Mouse (Mus musculus) layer of hippocampus, postnatal 10 days (tissue): Measurements from ENCODE around the gene Cd207. TPM values are rescaled to one million over a fixed set of nuclear protein-coding genes. Genes with fewer than 3 reads are reported as not detected.

Source experiments
- DNase-seq, 2 experiments: peaks; one replicate each; pipeline ENCODE4 v3.0.0; 2021; ENCODE audit warnings: low spot score in 2 of 2
- long read RNA-seq: library from polyadenylated mRNA; stranded (forward); transcript quantifications from one replicate; pipeline ENCODE4 v2.0.0, GENCODE M21; 2023
- total RNA-seq, 2 experiments: library from RNA; stranded (reverse); gene quantifications; 2 replicates each; pipeline ENCODE4 v1.2.3; 2021

Gene Cd207
- not detected for total RNA-seq
- long read RNA-seq, result 0 reads

DNA sequence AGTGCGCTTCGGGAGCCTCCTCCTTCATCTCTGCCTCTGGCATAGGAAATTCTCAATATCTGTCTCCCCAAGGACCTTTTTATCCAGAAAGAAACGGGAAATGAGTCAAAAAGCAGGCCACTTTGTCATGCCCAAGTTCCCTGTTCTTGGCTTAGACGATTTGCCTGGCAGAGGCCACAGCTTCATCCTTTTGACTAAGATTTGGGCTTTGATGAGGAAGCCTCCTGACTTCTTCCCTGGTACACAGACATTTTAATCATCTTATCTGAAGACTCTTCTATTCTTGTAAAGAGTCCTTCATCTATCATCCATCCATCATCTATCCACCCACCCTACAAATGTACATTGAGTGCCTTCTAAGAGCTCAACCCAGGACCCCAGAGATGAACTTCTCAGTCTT lies at the start of gene Cd207:
Gene Cd207 (minus strand): TSS at position 101 of the 400 bp plus-strand sequence.
- no peak for DNase-seq

DNA sequence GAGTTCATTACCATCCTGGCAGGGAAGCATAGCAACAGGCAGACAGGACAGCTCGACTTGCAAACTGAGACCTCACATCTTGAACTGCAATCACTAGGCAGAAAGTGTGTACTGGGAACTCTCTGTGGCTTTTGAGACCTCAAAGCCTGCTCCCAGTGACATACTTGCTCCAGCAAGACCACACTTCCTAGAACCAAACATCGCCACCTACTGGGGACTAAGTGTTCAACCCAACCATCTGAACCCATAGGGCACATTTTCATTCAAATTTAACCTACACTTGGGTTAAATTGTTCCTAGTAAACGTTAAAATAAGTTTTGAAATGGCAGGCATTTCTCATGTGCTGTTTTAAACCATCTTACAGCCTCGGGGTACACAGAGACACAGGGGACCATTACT lies 49.5 kb upstream of the Cd207 start:
- no peak for DNase-seq

DNA sequence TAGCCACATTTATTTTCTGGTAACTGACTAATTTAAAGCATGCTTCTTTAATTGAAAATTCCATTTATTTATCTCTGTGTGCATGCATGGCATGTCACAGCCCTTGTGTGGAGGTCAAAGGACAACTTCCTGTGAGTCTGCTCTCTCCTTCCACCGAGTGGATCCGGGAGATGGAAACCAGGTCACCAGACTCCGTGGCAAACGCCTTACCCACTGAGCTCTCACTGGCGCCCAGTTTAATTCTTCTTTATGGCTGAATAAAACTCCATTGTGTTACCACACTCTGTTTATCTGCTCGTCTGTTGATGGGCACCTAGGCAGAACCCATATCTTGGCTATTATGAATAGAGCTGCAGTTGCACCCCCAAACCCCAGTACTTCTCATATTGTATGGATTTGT lies 44.9 kb upstream of the Cd207 start:
- no peak for DNase-seq

DNA sequence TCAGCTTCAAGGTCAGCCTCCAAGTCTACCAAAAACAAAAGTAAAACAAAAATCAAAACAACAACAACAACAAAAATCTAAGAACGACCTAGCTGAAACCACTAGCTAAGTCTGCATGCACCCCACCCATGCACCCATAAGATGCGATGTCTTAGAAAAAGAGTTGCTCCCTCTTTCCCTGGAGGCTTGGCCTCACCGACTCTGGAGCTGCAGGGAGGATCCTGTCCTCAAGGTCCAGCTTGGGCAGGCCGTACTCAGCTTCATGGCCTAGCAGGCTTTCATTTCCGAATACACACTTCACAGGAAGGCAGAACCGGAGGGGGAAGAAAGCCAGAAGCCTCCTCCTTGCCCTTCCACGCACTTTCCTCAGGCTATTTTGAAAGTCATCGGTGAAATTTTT lies 39.4 kb upstream of the Cd207 start:
- DNase-seq, result no peak

DNA sequence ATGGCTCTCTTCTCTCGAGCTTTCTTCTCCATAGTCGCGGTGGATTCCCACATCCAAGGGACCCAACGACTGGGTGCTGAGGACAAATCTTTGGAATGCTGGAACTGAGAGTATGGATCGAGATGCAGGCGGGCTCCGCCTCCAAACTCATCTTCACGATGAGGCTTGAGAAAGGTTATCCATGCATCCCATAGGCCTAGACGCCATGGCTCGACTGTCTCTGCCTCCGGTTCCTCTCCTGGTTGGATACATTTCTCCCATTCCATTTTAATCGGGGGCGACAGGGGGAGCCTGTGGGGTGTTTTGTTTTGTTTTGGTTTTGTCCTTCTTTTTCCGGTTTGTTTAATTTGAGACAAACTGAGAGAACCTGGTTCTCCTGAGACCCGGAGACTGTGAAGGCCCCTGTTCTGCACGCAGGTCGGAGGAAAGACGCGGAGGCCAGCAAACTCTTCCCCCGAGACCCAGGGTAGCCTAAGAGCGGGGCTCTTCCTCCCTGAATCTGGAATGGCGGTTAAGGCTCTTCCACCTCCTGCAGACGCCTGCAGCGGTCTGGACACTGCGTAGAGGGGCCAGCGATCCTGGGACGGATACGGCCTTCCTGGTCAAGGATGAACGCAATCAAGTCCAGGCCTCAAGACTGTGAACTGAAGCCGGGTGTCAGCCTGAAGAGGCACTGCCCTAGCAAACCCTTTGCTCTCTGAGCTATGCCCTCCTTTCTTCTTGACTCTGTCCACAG lies 38.0 kb upstream of the Cd207 start:
- peak in 1 of 2 experiments; percentile 19 for DNase-seq

DNA sequence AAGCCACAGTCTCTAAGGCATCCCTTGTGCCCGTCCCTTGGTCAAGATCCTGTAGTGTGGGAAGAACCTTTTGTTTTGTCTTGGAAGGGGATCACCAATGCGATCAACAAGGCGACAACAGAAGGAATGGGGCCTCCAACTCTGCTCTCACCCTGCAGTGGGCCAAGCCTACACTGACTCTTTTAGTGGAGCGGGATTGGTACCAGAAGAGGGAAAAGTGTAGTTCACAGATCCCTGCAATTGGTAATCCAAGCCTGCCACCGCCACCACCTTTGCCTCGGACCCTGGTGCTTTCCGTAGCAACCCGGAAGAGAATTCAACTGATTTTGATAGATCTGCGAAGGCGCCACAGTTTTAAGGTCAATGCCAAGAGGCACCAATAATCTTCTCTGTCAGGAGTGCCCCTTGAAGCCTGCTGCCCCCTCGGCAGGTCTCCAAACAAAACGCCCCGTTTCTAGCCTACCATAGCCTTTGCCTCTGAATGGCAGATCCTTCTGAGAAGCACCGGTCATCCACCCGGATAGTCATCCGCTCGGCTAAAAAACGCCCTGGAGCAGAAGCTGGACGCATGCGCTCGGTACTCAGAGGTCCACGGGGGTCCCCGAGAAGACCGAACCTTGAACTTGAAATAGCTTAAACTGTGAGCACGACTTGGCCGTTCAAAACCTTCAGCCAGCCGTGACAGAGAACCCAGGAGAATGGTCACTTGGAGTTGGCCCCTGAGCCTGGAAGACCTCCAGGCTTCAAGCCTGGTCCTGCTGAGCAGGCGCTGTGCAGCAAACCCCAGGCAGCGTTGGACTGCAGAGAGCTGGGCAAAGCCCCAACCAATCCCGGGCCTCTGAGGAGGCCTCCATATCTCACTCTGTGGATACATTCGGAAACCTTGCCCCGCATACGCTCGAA lies 36.8 kb upstream of the Cd207 start:
- peak in 1 of 2 experiments; percentile 28 for DNase-seq

DNA sequence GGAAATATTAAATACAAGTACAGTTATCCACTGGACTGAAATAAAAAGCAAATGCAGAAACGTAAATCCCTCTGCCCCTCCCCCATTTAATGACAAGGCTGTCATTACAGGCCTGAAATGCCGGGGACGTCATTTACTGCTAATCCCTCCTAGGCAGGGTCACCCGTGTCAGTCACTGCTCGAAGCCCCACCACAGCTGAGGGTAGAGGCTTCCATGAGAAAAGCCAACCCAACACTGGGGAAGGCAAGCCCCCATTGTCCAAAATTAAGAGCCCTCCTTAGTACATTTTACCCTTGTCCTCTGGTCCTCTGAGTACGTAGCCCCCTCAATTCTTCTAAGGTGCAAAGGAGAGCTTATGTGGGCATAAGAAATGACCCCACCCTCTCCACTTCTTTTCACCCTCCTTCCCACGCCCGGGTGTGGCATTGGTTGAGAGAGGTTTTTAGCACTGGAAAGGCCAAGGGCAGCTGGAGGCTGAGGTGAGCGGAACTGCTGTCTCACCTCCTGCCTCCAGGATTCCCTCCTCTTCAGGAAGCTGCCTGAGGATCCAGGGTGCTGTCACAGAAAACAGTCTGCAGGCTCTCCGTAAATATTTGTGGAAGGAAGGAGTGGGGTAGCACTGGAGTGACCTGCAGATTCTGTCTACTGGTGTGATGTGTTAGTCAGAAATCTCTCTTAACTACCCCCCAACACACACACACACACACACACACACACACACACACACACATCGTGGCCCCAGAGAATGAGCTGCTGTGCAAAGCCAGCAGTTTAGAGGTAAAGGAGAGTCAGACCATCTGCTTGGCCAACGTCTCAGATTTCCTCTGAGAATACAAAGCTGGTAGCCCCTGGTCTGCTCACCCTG lies 35.8 kb upstream of the Cd207 start:
- DNase-seq, result no peak

DNA sequence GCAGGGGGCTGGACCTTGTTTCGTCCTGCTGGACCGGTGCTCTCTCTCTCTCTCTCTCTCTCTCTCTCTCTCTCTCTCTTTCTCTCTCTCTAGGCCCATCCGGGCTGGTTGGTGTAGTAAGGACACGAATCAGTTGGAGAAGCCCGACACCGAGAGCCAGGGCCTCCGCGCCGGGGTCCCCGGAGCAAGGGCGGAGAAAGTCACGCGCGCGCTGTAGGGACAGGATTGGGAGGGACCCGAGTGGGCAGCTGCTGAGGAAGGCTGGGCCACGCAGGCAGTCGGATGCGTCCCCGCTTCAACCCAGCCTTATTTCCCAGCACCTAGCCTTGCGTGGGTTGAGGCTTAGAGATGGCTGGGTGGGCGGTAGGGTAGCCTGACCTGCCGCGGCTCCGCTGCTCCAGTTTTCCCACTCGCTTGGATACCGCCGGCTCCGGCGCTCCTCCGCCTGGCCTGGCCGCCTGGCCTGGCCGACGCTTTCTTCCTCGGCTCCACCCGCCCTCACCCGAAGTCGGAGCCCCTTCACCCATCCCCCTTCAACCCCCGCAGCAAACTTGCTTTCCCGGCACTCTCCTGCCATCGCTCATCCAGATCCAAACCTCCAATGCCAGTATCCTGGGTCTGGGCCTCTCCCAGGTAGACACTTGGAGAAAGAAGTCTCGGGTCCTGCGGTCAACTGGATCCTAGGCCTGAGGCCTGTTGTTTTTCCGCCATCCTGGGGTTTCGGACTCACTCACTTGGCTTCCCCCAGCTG lies 34.2 kb upstream of the Cd207 start:
- no peak for DNase-seq

DNA sequence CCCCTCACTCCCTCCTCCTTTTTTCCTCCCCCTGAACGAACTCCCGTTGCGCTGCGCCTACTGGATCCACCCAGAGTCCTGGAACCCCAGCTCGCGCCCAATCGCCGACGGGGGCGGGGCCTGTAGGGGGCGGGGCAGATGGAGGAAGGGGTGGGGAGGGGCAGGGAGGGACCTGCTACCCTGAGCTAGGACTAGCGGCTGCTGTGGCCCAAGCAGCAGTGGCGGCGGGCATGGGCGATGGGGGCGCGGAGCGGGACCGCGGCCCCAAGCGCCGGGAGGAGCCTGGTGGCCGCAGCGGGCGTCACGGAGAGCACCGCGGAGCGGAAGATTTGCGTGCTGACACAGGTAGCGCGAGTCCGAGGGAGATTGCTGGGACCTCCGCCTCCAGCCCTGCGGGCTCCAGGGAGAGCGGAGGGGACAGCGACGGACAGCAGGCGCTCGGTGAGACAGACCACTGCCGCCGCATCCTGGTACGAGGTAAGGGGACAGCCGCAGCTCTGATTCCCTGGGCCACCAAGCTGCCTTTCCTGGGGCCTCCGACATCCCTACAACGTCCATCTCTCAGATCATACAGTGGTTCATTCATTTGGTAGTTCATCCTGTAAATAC lies 33.5 kb upstream of the Cd207 start, which contains the start of gene Vax2:
Gene Vax2 (plus strand): TSS at position 198 of the 609 bp plus-strand sequence.
- peak in 1 of 2 experiments; percentile 26 for DNase-seq

DNA sequence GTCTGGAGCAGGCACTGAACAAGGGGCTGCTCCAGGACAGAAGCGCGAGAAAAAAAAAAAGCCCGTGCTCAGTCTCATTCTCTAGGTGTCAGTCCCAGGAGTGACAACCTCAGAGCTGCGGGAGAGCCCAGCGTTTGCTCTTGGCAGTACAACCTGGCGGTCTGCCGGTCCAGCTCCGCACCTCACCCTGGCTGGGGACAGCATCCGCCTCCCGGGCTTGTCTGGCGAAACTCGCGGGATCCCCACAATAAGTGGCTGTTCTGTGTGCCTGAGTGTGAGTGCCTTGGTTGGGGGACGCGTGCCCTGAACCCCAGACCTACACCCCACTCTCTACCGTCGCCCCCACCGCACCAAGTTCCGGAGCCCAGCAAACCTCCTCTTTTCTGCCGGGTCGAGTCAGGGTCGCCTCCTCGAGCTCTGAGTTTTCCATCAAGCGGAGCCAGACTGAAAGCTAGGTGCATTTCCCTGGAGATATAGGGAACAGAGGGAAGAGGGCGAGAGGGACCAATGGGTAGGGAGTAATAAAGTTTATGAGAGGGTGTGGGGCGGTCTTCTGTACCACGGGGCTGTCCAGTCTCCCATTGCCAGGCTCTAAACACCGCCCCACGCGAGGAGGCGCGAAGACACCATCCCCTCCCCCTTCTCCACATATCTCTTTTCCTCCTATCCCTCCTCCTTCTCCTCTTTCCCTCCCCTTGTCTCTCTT lies 32.9 kb upstream of the Cd207 start:
- no peak for DNase-seq

DNA sequence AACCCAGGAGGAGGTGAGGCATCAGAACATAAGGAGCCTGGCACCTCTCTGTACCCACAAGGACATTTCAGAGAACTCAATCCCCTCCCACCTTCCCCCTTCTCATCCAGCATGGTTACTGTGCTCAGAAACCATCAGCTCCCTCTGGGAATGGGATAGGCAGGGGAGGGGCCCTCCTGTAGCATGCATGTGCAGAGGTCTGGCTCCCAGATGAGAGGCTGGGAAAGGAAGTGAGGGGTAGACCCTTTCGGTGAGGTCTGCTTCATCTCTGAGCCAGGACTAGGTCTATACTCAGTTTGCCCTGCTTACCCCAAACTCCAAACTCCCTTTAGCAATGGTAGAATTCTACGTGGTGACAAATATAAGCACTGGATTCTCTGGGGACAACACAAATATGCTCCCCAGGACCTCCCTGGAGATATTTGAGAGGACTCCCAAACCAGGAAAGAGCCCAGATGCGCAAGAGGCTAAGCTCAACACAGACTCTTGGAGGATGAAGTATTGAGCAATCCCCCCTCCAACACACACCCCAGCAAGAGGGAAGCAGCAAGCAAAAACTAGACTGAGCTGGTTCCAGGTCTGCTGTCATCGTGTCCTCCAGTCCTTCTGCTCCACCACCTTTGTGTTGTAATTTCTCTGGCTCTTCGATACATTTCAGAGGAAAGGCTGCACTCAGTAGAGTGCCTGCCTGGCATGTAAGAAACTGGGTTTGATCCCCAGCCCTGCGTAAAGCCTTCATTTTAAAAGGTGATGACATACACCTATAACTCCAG lies 30.3 kb upstream of the Cd207 start:
- DNase-seq, result no peak

DNA sequence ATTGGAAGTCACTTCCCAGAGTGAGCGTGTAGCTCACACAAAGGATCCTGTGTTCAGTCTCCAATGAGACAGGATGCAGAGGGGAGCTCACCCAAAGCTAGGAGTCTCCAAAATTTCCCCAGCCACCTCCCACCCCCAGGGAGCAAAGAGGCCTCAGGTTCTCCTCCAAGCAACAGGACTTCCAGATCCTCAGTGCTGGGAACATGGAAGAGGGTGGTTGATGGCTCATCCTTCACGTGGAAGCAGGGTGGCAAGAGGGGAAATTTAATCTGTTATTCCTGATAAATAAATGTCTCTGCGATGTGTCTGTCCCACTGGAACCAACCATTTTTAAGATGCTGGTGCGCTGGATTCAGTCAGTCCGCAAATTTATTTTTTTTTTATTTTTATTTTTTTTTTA lies 27.0 kb upstream of the Cd207 start:
- no peak for DNase-seq

DNA sequence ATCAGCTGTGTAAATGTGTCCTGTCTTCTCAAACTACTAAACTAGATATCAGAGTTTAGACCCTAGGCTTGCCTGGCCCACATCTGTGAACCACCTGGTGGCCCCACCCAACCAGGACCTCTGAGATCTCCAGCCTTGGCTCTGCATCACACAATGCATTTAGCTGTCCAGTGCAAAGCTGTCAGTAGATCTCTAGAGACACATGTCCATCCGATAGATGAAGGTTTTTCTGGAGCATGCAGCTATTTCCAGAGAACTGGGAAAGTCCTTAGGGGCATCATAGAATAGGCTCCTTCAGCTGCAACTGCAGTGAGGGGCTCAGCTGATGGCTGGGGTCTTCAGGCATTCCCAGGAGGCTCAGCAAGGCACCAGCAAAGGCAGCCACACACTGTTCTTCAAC lies 26.6 kb upstream of the Cd207 start:
- no peak for DNase-seq

DNA sequence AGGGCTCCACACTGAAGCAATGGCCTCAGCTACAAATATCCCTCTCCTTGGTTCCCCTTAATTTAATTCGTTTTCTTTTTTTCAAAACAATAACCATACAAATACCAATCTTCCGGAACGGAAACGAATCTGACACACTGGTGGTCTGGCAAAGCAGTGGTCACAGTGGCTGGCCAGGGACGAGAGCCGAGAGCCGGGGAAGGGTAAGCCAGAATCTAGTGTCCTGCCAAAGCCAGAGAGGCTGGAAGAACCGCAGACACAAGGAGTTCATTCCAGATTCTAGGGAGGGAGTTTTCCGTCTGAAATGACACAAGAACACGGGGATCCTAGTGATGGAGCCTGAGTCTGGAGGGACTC lies 26.0 kb upstream of the Cd207 start:
- DNase-seq, result no peak

DNA sequence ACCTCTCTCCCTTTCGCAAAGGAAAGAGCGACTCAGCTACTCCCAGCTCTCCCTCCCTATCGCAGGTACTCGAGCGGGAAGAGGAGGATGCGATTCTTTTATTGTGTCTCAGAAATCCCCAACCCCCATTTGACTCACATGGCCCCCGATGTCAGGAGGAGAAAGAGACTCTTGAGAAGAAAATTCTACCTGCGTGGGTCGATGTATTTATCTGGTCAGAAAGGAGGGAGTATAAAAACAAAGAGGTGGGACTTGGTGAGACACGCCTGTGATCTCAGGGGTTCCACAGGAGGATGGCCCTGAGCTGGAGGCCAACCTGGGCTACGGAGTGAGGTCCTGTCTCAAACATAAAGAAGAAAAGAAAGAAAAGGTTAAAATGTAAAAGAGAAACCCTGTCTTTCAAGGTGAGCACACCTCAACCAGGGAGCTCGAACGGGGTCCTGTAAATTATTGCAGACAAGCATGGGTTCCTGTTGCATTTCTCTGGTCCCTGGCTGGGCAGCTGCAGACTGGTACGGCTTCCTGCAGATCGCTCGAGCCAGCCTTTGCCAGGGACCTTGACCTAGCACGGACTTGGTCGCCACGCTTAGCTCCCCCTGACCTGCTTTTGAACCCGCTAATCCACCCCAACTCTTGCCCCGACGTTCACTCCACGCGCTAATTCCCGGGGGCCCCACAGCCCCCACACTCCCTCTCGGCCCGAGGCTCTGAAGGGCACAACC lies 25.5 kb upstream of the Cd207 start:
- no peak for DNase-seq

DNA sequence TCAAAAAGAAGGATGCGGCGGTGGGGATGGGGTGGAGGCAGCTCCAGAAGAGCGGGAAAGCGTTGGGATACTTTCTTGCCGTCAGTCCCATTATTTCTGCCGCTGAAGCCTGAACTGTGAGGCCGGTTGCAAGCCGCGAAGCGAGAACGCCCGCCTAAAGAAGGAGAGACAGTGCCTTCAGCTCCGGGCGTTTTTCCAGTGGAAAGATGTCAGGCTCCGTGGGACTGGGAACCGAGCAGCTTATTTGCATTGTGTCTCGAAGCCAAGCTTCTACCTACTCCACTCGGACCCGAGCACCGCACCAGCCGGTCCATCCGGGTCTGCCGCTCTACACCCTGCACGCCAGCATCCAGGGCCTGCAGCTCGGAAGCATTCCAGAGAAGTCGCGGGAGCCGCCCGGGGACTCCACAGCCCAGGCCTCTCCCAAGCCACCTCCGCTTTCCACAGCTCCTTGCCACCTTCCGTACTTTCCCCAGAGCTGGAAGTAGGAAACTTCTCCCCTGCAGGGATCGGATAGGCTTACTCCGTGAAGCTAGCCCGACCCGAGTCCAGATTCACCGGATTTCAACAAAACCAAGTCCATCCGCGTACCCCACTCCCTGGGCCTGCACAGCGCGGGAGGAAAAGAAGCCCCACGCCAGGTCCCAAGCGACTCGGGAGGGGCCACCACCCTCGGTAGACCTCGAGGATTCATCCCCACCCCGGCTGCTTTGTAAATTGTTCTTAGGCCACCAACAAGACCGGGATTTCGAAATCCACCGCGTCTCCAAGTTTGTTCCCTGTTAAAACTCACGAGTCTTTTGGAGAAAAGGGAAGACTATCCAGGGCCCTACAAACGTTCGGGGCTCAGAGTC lies 24.7 kb upstream of the Cd207 start:
- DNase-seq, result no peak

DNA sequence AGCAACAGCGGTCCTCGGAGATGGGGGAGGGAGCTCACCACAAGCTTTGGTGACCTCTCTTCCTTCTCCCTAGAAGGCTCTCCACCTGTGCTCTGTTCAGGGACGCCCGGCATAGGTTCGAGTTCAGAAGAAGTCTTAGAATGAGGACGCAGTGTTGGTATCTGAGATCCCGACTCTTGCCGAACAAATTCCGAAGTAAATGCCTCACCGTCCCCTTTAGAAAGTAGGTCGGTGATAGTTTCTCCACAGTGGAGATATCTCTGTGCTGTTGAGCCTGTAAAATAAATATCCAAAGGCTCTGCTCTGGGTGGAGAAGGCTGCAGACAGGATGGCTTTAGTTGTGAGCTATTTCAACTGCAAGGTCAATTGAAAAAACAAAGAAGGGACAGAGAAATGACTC lies 23.3 kb upstream of the Cd207 start:
- DNase-seq, result no peak
